Mouse (Mus musculus): Measurements from ENCODE around the gene Bcl6b.

Bcl6b gene

GRCm38 (mm10) chr11:70229260-70230010 lies at the start of gene Bcl6b:
Gene Bcl6b (minus strand): TSS chr11:70229798.
- DNase-seq, result no peak

- no peak for DNase-seq
Measured at GRCm38 (mm10) chr11:70278961-70279360, 49.4 kb upstream of the Bcl6b start.

GRCm38 (mm10) chr11:70271641-70272040 lies 42.0 kb upstream of the Bcl6b start:
- no peak for DNase-seq

- DNase-seq, result peak; percentile 50
Measured at GRCm38 (mm10) chr11:70266405-70266804, 36.8 kb upstream of the Bcl6b start.

GRCm38 (mm10) chr11:70265819-70266218 lies 36.2 kb upstream of the Bcl6b start:
- DNase-seq, result no peak

- no peak for DNase-seq
Measured at GRCm38 (mm10) chr11:70265252-70265651, 35.7 kb upstream of the Bcl6b start.

- no peak for DNase-seq
Measured at GRCm38 (mm10) chr11:70259035-70259434, 29.4 kb upstream of the Bcl6b start.

- peak; percentile 66 for DNase-seq
Measured at GRCm38 (mm10) chr11:70254931-70255531, 25.4 kb upstream of the Bcl6b start, which contains the start of gene Alox12. Gene Alox12 (minus strand): TSS chr11:70255353.

- DNase-seq, result no peak
Measured at GRCm38 (mm10) chr11:70254337-70254736, 24.7 kb upstream of the Bcl6b start.

GRCm38 (mm10) chr11:70251853-70252252 lies 22.3 kb upstream of the Bcl6b start:
- no peak for DNase-seq

GRCm38 (mm10) chr11:70250150-70250549 lies 20.6 kb upstream of the Bcl6b start:
- no peak for DNase-seq

- DNase-seq, result peak; percentile 87
Measured at GRCm38 (mm10) chr11:70247136-70247845, 17.7 kb upstream of the Bcl6b start.

GRCm38 (mm10) chr11:70242591-70242990 lies 13.0 kb upstream of the Bcl6b start:
- DNase-seq, result no peak

GRCm38 (mm10) chr11:70239541-70240279 lies 10.1 kb upstream of the Bcl6b start, which contains the start of the genes Gm21988 and Rnasek:
Gene Gm21988 (minus strand): TSS chr11:70239830.
Gene Rnasek (minus strand): TSS chr11:70239842.
- DNase-seq, result peak; percentile 93

- no peak for DNase-seq
Measured at GRCm38 (mm10) chr11:70238591-70239440, 9.2 kb upstream of the Bcl6b start.

GRCm38 (mm10) chr11:70237457-70238167 lies 8.0 kb upstream of the Bcl6b start, which contains the start of gene 0610010K14Rik:
Gene 0610010K14Rik (minus strand): TSS chr11:70237914.
- peak; percentile 97 for DNase-seq

GRCm38 (mm10) chr11:70236717-70237116 lies 7.1 kb upstream of the Bcl6b start:
- no peak for DNase-seq

- no peak for DNase-seq
Measured at GRCm38 (mm10) chr11:70235254-70235900, 5.8 kb upstream of the Bcl6b start.

GRCm38 (mm10) chr11:70234497-70234896 lies 4.9 kb upstream of the Bcl6b start:
- DNase-seq, result no peak

GRCm38 (mm10) chr11:70234037-70234436 lies 4.4 kb upstream of the Bcl6b start:
- no peak for DNase-seq

GRCm38 (mm10) chr11:70233016-70233415 lies 3.4 kb upstream of the Bcl6b start:
- DNase-seq, result no peak

All from lung, postnatal 36 days (tissue).